Mouse (Mus musculus) heart, postnatal 0 days (tissue): ENCODE results near the gene Mad1l1. TPM values are rescaled to one million over a fixed set of nuclear protein-coding genes. Genes with fewer than 3 reads are reported as not detected.

ENCODE experiments used
- ATAC-seq: fragments of 200-750 bp; cut with Nextera tagmentation; 2 replicates; pipeline ENCODE4 v1.8.0; 2017; ENCODE audit warnings: low read depth, moderate number of reproducible peaks, moderate library complexity; ENCODE audit not compliant: insufficient read depth
- DNase-seq: peaks from one replicate; pipeline ENCODE4 v3.0.0-alpha.2; 2016; ENCODE audit warnings: low spot score
- H3K27ac ChIP-seq: fragments of 300-500 bp; sonication (generic); 2 replicates; pipeline ENCODE4 v1.5.1; 2014; ENCODE audit warnings: low read depth, mild to moderate bottlenecking
- H3K27me3 ChIP-seq: fragments of 300-500 bp; sonication (generic); 2 replicates; pipeline ENCODE4 v1.6.1; 2014; ENCODE audit warnings: low read length, mixed read lengths; ENCODE audit not compliant: control insufficient read depth, insufficient read depth
- H3K36me3 ChIP-seq: fragments of 300-500 bp; sonication (generic); replicated peaks from 2 replicates; pipeline ENCODE4 v1.6.1; 2014; ENCODE audit warnings: low read length, mixed read lengths; ENCODE audit not compliant: control insufficient read depth, insufficient read depth
- H3K4me1 ChIP-seq: fragments of 300-500 bp; sonication (generic); 2 replicates; pipeline ENCODE4 v1.6.1; 2014; ENCODE audit warnings: antibody characterized with exemption; ENCODE audit not compliant: control insufficient read depth, insufficient read depth
- H3K4me2 ChIP-seq: fragments of 300-500 bp; sonication (generic); 2 replicates; pipeline ENCODE4 v1.6.1; 2014; ENCODE audit warnings: low read depth, mild to moderate bottlenecking, low read length, moderate library complexity
- H3K4me3 ChIP-seq: fragments of 300-500 bp; sonication (generic); 2 replicates; pipeline ENCODE4 v1.5.1; 2014; ENCODE audit warnings: low read depth, low read length
- H3K9ac ChIP-seq: fragments of 300-500 bp; sonication (generic); replicated peaks from 2 replicates; pipeline ENCODE4 v1.6.1; 2014; ENCODE audit warnings: low read depth, low read length, mixed read lengths
- H3K9me3 ChIP-seq: fragments of 300-500 bp; sonication (generic); replicated peaks from 2 replicates; pipeline ENCODE4 v1.6.1; 2016; ENCODE audit warnings: low read length; ENCODE audit not compliant: control insufficient read depth
- CTCF ChIP-seq: IDR thresholded peaks from 2 replicates; pipeline ENCODE4 v1.5.1; 2016; ENCODE audit warnings: antibody characterized with exemption, control low read depth, low read depth
- EP300 ChIP-seq: IDR thresholded peaks from 2 replicates; pipeline ENCODE4 v1.6.1; 2016; ENCODE audit warnings: antibody characterized with exemption, low read depth
- WGBS: fragments of 180-500 bp; shearing (Covaris S2); extraction: QIAGEN DNeasy Blood & Tissue Kit; methylation state at CpG from one replicate; pipeline ENCODE4 v1.1.7; 2014; 5-methylcytosine and 5-hydroxymethylcytosine counted together
- polyA plus RNA-seq: library from polyadenylated mRNA; unstranded; fragments of >200 nt; fragmentation: Nextera tagmentation; extraction: Ambion mirVana; gene quantifications from 2 replicates; pipeline ENCODE4 v1.2.1, GENCODE M21; 2015
- total RNA-seq: library from RNA; depleted of rRNA; stranded (reverse); fragments of >200 nt; gene quantifications from 2 replicates; pipeline ENCODE4 v1.2.3, GENCODE M21; 2014; ENCODE audit warnings: low replicate concordance

Mad1l1 gene
- total and polyA plus RNA-seq, 2 experiments from 2014 or later: 15.1 to 20.6 TPM

GRCm38 (mm10) chr5:140043002-140043401, 278.4 kb downstream of the Mad1l1 start:
- Histone ChIP-seq H3K4me1 (peaks cover 8% of the 10 kb centered on the region), H3K27me3 (0 out of 2 replicates have a peak, but pooled peaks cover 14% of the 10 kb centered on the region), H3K9me3 (no peaks in the 10 kb centered on the region), H3K27ac (no peak overlapping the region), H3K4me3 (no peak overlapping the region), H3K9ac (no peak overlapping the region), H3K36me3 (no peaks in the 10 kb centered on the region), H3K4me2 (no peak overlapping the region)
- WGBS: 82% methylated on average over 1 of the region's 1 CpGs
- no peak for ATAC-seq
- TF ChIP-seq CTCF: no peak
- TF ChIP-seq EP300: no peak
- no peak for DNase-seq

DNA sequence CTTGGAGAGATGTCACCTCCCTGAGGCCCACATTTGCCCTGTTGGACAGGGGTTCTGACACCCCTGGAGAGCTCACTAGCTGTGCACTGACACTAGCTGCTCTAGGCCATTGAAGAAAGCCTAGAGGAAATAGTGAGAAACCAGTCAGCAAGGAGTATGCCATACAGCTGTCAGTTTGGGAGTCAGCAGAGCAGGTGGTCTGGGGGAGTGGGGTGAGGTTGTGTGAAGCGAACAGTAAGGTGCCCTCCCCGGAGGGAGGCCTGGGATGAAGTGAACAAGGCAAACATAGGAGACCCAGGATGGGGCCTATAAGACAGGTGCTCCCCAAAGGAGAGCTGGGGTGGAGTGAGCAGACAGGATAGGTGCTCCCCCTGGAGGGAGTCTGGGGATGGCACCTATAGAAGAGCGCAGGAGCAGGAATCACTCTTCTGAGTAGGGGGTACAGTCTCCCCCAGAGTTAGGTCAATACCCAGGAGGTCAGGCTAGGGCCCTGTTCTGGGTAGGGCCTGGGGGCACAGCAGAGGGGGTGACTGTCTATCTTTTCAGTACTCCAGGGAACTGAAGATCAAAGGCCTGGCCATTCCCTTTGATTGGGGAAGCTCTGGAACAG, 279.2 kb downstream of the Mad1l1 start:
- Histone ChIP-seq H3K4me3 (no peak overlapping the region), H3K4me1 (peaks cover 8% of the 10 kb centered on the region), H3K27ac (no peak overlapping the region), H3K36me3 (no peaks in the 10 kb centered on the region), H3K9ac (no peak overlapping the region), H3K27me3 (0 out of 2 replicates have a peak, but pooled peaks cover 14% of the 10 kb centered on the region), H3K4me2 (no peak overlapping the region), H3K9me3 (no peaks in the 10 kb centered on the region)
- DNase-seq: no peak
- 86% methylated on average over 3 of the region's 3 CpGs for WGBS
- ATAC-seq: no peak
- TF ChIP-seq EP300 (no peak), CTCF (no peak; the same call in none of the 2 replicates)

GRCm38 (mm10) chr5:140041055-140041454, 280.3 kb downstream of the Mad1l1 start:
- no peak overlapping the region for H3K4me3 ChIP-seq
- H3K4me1 ChIP-seq: peaks cover 3% of the 10 kb centered on the region; the same call in 1 of the 2 replicates
- no peak overlapping the region for H3K9ac ChIP-seq
- no peak overlapping the region for H3K4me2 ChIP-seq
- H3K36me3 ChIP-seq: no peaks in the 10 kb centered on the region
- no peak overlapping the region for H3K27ac ChIP-seq
- 90% methylated on average over 3 of the region's 3 CpGs for WGBS
- no peaks in the 10 kb centered on the region for H3K9me3 ChIP-seq
- no peak for TF ChIP-seq EP300
- TF ChIP-seq CTCF: no peak
- DNase-seq (no peak), ATAC-seq (no peak)
- H3K27me3 ChIP-seq: 0 out of 2 replicates have a peak, but pooled peaks cover 14% of the 10 kb centered on the region

- Histone ChIP-seq H3K27ac (no peak overlapping the region), H3K4me1 (no peaks in the 10 kb centered on the region), H3K9ac (no peak overlapping the region), H3K4me2 (no peak overlapping the region), H3K9me3 (no peaks in the 10 kb centered on the region), H3K27me3 (0 out of 2 replicates have a peak, but pooled peaks cover 4% of the 10 kb centered on the region), H3K36me3 (no peaks in the 10 kb centered on the region), H3K4me3 (no peak overlapping the region)
- TF ChIP-seq CTCF: no peak
- no peak for TF ChIP-seq EP300
- DNase-seq (no peak), ATAC-seq (no peak)
- 81% methylated on average over 6 of the region's 6 CpGs for WGBS
Observed at GRCm38 (mm10) chr5:140037587-140038233, 283.6 kb downstream of the Mad1l1 start.

DNA sequence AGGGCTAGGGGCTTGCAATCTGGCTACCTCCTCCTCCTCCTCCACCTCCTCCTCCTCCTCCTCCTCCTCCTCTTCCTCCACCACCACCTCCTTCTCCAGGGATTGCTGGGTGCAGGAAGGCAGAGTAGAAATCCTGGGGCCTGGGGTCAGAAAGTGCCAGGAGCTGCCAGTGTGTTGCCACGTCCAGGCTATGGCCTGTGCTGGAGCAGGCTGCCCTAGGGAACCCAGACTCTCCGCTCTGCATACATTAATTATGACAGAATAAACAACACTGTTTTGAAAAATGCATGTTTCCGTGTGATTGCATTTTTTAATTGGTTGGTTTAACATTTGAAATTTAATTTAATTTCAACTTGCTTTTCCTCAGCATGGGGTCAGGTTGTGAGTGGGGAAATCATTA, 285.7 kb downstream of the Mad1l1 start:
- Histone ChIP-seq H3K4me3 (no peak overlapping the region), H3K27me3 (no peaks in the 10 kb centered on the region)

GRCm38 (mm10) chr5:140035025-140035330, 286.4 kb downstream of the Mad1l1 start:
- Histone ChIP-seq H3K9me3 (no peaks in the 10 kb centered on the region), H3K9ac (no peak overlapping the region), H3K4me3 (no peak overlapping the region), H3K4me1 (no peaks in the 10 kb centered on the region), H3K27me3 (no peaks in the 10 kb centered on the region), H3K27ac (no peak overlapping the region), H3K4me2 (no peak overlapping the region), H3K36me3 (no peaks in the 10 kb centered on the region)
- 44% methylated on average over 1 of the region's 1 CpGs for WGBS
- DNase-seq: no peak
- ATAC-seq: no peak
- TF ChIP-seq EP300 (no peak), CTCF (peak; percentile 51)

More for the DNA sequence above, 285.7 kb downstream of the Mad1l1 start:
- Histone ChIP-seq H3K36me3 (no peaks in the 10 kb centered on the region), H3K27ac (no peak overlapping the region), H3K9ac (no peak overlapping the region), H3K9me3 (no peaks in the 10 kb centered on the region), H3K4me1 (no peaks in the 10 kb centered on the region), H3K4me2 (no peak overlapping the region)
- TF ChIP-seq EP300 (no peak), CTCF (no peak)
- DNase-seq (no peak), ATAC-seq (no peak)
- WGBS: 88% methylated on average over 3 of the region's 3 CpGs
